Mouse (Mus musculus) testis, postnatal 14 days (tissue): ENCODE data around the gene Fam213a.

ENCODE experiments used
- DNase-seq: peaks from one replicate; pipeline ENCODE4 v3.0.0; 2021; ENCODE audit warnings: low spot score

Fam213a gene

DNA sequence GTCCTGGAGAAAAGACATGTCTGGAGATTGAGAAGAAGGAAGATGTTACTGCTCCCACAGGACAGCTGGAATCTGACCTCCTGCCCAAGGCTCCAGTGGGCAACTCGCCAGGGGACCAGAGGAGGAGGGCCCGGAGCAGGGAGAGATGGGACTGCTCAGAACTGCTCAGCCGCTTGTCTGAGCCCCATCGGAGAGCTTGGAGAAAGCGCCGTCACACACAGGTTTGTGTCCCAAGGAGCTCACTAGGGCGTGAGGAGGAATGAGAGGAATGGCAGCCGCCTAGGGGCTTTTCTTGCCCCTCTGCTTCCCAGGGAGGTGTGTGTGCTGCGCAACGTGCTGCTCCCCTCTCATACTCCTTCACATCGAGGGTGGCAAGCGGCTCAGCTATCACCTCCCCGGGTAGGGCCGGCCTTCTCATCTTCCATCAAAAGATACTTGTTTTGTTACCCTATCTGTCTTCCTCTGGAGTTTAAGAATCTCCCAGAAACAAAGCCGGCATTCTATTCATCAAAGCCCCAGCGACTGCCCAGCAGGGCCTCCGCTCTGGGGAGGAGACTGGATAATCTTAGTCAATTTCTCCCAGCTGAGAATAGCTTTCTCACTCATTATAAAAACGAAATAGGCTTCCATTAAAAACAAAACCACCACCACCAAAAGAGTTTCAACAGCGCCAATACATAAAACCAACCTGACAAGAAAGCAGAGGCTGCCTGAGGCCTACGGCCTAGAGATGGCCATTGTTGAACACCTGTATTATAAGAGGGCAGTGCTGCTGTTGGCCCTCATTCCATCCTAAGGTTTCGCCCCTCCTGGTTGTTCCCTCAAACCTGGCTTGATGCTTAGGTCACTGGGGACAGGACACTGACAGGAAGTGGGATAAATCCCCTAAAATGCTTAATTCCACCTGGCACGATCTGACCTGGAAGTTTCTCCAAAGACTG is 9.1 kb downstream of the Fam213a start:
- DNase-seq: peak; percentile 79

DNA sequence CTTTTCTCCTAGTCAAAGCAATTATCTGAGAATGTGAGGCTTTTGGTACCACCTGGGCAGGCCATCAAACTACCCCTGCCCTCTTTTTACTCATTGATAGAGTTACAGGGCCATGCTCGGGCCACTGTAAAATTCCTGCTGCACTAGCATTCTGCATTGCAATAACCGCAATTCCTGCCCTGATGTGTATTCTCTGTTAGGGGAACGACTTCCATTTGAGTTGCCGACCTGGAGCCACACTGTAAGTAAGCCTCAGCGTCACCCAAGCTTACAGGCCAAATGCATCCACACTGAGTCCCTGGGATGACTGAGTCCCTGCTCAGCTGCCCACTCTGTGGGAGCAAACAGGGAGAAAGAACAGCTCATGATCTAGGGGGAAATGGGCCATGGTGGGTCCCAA is 12.0 kb downstream of the Fam213a start:
- no peak for DNase-seq

DNA sequence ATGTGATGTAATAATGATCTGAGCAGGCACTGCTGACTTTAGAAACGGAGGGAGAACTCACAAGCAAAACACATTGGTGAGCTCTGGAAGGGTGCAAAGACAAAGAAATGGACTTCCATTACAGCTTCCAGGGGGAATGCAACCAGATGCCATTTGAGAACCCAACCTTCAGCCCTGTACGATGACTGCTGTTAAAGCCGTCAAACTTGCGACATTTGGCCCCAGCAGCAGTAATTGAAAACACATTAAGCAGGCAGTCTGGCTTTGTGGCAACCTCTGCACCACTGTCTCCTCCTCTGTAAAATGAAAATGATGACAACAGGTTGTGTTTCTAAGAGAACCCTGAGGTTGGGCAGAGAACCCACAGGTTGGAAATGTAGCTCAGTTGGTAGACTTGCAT is 12.8 kb downstream of the Fam213a start:
- DNase-seq: no peak

DNA sequence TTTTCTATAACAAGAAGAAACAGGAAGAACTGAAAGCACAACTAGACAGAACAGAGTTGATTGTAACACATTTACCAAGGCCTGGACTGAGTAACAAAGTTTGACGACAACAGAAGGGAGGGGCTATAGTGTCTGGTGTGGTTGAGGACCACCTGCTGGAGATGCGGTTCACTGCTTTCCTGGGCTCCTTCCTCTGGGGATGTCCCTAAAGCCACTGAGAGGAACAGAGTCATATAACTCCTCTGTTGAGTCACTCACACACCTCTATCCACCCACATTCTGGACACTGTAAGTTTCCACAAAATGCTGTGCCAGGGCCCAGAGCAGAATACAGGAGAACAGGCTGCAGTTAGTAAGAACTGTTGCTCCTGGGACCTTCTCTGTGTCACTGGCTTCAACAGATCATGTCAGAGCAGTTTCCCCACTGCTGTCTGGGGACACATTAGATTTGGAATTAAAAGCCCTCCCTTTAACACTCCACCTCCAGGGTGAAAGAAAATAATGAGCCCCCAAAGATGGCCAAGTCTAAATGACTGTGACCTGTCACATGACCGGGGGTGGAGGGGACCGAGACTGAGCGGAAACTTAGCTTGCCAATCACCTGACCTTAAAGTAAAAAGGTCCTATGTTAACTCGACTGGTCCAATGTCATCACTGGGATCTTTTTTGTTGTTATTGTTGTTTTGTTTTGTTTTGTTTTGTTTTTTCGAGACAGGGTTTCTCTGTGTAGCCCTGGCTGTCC is 13.5 kb downstream of the Fam213a start:
- DNase-seq: no peak

DNA sequence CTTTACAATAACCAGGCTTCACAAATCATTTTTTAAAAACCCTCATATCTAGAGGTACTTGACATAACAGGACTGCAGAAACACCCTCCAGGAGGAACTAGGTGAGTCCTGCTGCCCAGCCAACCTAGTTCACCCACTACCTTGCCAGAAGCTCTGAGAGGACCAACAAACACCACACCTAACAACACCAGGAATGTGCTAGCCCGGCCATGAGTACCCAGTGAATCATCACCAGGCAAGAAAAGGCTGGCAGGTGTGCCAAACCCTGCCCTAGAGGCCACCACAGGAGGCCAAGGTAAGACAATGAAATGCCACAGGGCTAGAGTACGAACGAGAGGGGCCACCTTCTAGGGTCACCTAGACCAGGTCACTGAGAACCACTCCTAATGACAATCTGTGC is 17.4 kb downstream of the Fam213a start:
- DNase-seq: no peak

DNA sequence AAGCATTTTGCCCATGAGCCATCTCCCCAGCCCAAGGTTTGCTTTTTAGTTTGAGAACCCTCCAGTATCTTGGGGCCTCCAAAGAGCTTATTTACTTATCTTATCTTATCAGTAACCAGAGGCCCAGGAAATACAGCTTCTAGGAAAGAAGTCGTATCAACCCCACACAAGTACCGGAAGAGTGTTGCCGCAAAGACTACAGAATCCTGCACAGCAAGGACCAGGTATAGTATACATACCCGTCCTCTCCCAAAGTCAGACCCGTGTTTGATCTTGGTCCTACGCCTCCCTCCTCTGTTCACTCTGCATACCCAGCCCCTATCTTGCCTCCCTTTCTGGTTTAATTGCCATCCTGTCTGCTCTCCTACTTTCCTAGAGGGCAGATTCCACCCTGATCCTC is 21.1 kb downstream of the Fam213a start:
- DNase-seq: no peak

DNA sequence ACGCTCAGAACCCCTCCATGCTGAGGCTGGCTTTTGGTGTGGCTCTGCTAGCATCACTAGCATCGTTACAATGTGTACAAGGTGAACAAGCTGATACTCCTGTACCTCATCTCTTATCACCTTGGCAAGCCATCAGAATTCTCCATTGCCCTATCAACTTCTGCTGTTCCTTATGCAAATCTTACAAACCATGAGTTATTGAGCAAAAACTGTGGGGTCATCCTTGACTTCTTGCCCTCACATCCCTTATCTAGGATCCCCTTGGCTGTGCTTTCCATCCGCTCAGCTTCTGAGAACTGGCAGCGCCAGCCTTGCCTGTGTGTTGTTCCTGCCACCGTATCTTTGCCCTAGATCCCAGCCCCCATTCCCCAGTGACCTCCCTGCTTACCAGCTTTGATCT is 24.8 kb downstream of the Fam213a start:
- DNase-seq: peak; percentile 28

DNA sequence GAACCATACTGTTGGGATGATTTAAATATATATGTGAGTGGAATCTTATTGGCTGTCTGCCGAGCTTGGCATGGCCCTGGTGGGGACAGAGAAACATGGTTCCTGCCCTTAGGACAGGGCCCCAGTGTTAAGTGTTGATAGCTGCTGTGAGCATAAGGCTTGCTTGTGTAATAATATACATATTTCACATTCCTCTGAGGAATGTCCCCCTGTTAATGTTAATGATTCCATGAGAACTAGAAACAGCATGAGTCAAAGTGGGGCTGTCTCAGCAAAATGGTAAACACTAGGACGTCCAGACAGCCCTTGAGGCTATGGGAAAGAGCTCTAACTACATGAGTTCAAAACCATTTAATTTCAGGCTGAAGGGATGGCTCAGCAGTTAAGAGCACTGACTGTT is 26.4 kb downstream of the Fam213a start:
- no peak for DNase-seq

DNA sequence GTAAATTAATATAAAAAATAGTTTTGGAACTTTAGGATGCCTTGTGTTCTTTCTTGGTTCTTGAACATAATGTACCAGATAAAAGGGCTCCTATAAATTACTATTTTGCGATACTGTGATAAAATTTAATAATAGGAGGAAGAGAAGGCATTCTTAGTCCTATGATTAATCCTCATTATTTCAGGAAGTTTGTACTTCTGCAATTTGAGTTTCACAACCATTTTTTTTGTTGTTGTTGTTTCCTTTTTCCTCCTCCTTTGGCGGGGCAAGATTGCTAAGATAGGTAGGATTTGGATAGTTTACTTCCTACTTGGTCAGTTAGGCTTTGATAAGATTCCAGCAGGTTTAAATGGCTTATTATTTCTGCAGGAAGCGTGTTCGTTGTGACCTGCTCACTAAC is 28.0 kb downstream of the Fam213a start:
- DNase-seq: no peak

DNA sequence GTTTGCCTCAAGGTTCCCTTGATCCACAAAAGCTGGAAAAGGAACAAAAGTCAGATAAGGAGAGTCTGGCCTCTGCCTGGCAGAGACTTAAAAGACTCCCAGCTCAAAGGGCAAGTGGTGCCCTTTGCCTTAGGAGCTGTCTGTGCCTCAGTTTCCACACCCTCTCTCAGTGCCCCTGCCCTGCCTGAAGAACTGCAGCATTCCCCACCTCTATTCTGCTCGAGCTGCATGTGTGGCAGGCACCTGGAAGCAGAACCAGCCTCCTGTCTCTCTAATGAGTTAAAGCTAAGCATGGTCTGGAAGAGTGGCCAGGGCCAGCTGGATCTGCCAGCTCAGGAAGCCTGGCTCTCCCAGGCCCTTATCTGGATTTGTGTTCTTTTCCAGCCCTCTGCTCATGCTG is 33.9 kb downstream of the Fam213a start:
- DNase-seq: no peak

DNA sequence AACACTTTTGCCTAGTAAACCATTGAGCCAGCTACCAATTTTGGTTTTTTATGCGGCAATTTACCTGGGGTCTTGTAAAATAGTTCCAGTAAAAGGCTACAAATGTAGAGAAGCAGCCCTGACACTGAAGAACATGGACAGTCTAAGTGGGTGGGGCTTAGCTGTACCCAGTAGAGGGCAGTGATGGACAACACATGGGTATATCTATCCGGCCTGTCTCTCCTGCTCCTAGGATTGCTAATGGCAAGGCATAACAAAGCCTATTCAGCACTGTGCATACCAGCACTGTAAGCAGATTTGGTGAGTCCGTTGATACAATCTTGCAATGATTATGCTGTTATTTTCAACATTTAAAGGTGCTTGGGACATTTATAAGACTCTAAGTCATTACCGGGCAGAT is 34.6 kb downstream of the Fam213a start:
- peak; percentile 43 for DNase-seq

DNA sequence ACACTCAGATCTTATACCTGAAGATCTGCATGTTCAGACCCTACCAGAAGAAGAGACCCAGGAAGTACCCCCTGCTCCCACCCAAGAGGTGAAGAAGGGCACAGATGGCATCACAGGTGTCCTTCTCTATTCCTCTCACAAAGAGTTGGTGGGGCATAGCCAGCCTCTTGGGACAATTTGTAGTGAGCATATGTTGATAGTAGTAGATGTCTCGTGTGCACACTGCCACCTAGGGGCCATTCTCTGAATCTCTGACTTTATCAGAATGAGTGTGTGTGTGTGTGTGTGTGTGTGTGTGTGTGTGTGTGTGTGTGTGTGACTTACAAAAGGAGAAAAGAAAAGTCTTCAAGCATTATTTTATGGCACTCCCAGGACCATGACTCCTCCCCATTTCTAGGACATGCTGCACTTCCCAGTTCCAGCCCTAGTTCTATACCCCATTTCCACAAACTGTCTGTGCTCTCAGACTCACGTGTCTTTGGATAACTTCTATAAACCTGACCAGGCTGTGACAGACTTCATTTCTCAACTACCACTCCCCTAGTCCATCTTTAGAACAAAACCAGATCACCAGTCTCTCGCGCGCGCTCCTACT is 38.4 kb downstream of the Fam213a start:
- DNase-seq: no peak

DNA sequence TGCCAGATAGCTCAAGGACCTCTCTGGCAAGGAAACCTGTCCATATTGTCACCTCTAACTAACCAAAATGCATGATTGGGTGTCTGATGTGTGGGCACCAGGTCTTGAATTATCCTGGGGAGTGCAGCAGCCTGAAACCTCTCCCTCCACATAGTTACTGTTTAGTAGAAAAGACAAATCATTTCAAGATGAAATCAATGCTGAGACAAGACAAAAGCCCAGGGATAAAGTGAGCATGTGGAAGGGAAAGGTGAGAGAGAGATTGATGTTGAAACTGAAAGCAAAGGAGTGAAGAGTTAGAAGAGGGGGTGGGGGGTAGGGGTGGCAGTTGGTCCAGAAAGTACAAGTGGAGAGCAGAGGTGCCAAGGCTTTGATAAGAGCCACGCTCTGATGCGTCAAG is 45.5 kb downstream of the Fam213a start:
- no peak for DNase-seq

DNA sequence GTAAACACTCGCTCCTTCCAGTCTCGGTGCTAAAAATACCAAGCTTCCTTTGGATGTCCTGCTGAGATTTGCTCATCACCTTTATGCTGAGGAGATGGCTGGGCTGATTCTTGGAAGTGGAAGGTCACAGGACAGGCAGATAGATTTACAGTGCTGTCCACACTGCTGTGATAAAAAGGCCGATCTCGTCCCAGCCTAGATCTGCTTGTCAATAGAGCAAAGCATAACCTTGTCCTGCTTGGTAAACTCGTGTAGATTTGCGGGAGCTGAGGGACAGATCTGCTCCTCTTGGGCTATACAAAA is 46.0 kb downstream of the Fam213a start:
- DNase-seq: no peak

DNA sequence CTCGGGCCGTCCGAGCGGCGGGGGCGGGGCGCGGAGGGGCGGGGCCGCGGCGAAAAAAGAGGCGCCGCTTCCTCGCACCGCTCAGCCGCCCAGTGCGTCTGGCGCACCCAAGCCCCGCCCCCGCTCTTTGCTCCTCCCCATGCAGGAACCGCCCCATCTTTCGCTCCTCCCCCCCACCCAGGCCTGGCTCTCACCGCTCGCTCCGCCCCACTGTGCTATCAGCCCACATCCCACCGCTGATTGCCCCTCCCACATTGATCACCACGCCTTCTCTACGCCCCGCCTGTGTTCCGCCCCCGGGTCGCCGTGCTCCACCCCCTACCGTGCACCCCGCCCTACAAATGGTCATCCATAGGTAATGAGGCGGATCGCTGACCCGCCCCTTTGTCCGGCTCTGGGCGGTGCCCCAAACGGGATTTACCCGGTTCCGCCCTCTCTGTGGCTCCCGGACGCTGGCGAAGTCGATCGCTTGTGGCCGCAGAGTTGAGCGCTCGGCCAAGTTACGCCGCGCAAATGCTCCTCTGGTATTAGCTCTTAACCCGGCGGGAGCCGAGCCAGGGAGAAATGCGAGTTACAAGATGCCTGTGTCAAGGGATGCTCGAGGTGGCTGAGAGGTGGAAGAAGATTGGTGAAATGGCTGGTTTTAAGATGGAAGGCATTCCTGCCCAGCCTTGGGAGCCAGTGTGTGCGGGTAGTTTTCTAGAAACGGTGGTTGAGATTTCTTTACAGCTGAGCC is 46.6 kb downstream of the Fam213a start:
- DNase-seq: peak; percentile 97

DNA sequence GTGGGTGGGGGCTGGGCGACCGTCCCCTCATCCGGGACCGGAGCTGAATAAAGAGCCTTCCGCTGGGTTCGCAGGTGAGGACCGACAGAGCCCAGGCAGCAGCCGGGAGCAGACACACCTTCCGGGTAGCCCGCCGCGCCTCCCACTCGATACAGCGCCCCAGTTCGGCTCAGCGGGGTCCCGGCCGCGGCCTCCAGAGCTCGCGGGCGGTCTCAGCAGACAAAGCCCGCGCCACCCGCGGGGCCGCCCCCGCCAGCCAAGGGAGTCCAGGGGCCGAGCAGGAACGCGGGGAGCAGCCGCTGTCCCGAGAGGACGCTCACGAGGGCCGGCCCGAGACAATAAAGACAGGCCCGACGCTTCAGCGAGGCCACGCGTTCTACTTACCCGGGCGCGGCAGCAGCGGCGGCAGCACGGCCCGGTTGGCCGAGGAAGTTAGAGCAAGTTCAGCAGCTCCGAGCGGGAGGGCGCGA is 47.2 kb downstream of the Fam213a start, which contains the start of gene Tspan14:
Gene Tspan14, minus strand, starts transcription at position 416 of the 470 bp plus-strand sequence.
- DNase-seq: no peak

DNA sequence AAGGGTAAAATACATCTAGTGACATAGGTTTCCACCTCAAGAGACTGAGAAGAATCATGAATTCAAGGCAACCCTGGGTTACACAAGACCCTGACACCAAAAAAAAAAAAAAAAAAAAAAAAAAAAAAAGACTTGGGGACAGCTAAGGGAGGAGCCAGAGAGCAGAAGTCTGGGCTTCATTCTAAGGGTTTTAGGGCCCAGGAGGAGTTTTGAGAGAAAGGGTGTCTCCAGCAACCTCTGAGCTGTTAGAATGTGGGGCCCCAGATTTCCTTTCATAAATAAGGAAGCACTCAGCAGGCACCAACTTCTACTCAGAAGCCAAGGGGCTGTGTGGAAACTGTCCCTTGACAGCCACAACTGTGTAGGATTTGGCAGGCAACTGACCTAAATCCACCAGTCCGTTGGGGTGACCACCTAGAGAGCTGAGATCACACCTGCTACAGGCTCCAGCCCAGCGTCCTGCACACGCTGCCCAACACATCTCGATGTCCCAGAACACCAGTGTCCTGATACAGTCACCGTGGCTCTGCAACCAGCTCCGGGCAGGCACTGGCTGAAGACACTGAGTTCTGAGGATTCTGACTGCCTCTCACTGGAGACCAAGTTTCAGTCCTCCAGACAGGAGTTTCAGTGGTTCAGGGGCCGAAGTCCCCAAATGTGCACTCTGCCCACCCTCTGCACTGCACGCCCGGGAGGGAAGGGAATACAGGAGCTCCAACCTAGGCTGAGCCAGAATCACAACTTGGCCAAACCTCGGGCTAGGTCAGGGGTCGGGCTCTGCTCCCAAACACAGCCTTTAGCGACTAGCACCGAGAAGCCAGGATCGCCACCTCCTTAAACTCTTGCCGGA is 47.9 kb downstream of the Fam213a start:
- DNase-seq: peak; percentile 22

DNA sequence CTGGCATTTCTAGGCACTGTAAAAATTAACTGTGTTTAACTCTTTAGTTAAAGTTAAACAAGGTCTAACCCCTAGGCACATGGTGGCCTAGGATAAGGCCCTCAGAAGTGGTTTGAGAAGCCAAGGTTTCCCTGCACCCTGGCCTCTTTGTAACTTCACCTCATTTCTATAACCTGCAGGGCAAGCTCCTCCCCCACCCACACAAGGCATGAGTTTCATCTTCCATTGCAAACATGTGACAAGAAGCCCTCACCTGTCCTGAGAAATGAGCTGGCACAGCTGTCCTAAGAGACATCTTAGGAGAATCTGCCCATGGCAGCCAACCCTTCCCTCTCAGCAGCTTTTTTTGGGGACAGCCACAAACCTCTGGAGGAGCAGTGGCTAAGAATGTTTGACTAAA is 48.7 kb downstream of the Fam213a start:
- no peak for DNase-seq

DNA sequence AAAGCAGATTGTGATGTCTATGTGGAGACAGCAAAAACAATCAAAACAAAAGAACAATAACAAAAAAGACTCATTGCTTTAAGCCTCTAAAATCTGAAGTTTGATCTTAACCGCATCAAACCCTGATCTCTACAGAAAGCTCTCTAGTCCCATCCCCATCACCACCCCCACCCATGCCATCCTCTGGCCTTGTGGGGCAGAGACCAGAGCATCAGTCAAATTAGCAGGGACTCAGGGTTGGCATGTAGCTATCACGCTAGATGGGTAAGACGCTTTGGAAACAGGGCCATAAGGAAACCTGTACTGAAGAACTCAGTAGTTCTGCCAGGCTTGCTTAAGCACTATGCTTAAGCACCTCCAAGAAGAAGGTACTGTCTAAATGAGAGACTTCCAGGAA is 49.4 kb downstream of the Fam213a start:
- DNase-seq: no peak

DNA sequence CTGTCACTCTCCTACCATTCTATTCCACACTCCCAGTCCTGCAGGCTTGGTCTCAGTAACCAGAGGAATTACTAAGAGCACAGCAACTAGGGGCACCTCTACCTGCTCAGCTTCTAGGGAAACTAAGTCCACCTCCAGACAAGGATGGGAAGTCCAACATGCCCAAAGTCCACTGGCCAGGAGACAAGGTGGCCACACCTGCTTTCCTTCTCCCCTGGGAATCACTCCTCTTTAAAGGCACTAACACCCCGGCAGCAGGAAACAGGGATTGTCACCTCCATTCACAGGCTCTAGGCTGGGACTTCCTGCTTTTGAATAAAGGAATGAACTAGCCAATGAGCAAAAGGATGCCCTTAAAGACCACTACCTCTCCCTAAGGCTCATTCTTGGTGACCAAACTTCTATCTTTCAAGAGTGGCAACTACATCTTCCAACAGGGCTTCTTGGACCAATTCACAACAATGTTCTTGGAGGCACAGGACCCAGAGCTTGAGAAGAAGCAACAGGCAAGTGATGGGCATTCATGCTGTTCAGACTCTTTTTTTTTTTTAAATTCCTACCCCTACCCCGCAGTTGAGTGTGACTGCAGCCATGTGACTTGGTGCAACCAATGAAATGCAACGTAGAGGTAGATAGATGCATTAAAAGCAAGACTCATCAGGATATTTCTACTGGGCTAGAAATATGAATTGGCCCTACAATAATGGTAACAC is 49.9 kb downstream of the Fam213a start:
- no peak for DNase-seq
